Mouse (Mus musculus): Measurements from ENCODE around the gene Acr.

DNA sequence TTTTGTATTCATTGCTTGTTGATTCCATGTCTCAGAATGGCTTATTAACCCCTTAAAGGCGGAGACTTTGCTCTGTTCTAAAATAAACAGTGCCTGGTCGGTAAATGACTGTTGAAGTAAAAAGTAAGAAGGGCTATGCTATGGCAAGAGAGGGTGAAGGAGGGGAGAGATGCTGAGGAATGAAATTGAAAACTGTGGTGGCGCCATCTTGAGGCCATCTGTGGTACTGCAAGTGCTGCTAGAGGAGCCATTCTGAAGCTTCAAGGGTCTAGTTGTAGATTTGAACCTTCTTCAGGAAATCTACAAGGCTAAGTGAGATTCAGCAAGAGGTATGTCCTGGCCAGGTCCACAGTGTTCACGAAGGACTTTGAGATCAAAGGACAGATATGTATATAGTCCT is 37.8 kb upstream of the Acr start:
- TF ChIP-seq EP300 (IDR thresholded peaks at IDR 0.05; ENCODE audit: low read depth) (no peak), CTCF (IDR thresholded peaks at IDR 0.05; ENCODE audit: low read depth) (peak; percentile 86)

All from heart, postnatal 0 days (tissue).